Mouse (Mus musculus) small intestine, adult 2 months (tissue): ENCODE measurements around the gene Gm3402. TPM values are rescaled to one million over a fixed set of nuclear protein-coding genes. Genes with fewer than 3 reads are reported as not detected.
A peak's percentile ranks its signal among the peaks of the same experiment; 100 is the strongest.
"Not testable (repeated sequence)": the region's sequence is repeated elsewhere in the genome, so short reads cannot be mapped to it uniquely, and the experiment has no call there.

Experiments
- H3K27ac ChIP-seq: fragments of 200-500 bp; 2 replicates; pipeline ENCODE4 v1.5.1; 2012; ENCODE audit warnings: low read depth, low read length, control low read depth, inconsistent platforms; ENCODE audit not compliant: insufficient read depth
- H3K27me3 ChIP-seq: fragments of 200-500 bp; 2 replicates; pipeline ENCODE4 v1.6.1; 2012; ENCODE audit warnings: mild to moderate bottlenecking, moderate library complexity, low read length, inconsistent platforms; ENCODE audit not compliant: control insufficient read depth, insufficient read depth
- H3K36me3 ChIP-seq: fragments of 200-500 bp; 2 replicates; pipeline ENCODE4 v1.6.1; 2012; ENCODE audit warnings: mild to moderate bottlenecking, low read length, control low read depth, inconsistent platforms; ENCODE audit not compliant: control insufficient read depth, insufficient read depth
- H3K4me1 ChIP-seq: fragments of 200-500 bp; 2 replicates; pipeline ENCODE4 v1.6.1; 2012; ENCODE audit warnings: low read length, inconsistent platforms, mixed read lengths; ENCODE audit not compliant: control insufficient read depth, insufficient read depth, insufficient read length
- H3K4me3 ChIP-seq: fragments of 200-500 bp; 2 replicates; pipeline ENCODE4 v1.5.1; 2012; ENCODE audit warnings: low read depth, mild to moderate bottlenecking, control low read depth, inconsistent platforms, low read length, moderate library complexity
- CTCF ChIP-seq: fragments of 200-500 bp; IDR thresholded peaks from 2 replicates; pipeline ENCODE4 v1.5.1; 2012; ENCODE audit warnings: low read depth, mild to moderate bottlenecking, control low read depth, inconsistent platforms, low read length, moderate library complexity, mixed read lengths; ENCODE audit not compliant: insufficient replicate concordance, insufficient read length; ENCODE audit errors: extremely low read depth
- POLR2A ChIP-seq: fragments of 200-500 bp; IDR thresholded peaks from 2 replicates; pipeline ENCODE4 v1.6.1; 2012; ENCODE audit warnings: low read depth, mild to moderate bottlenecking, control low read depth, inconsistent platforms, low read length, moderate library complexity
- whole genome bisulfite sequencing: fragments of 180-500 bp; shearing (Covaris S2); methylation state at CpG from one replicate; pipeline ENCODE4 v1.1.7; 2018; 5-methylcytosine and 5-hydroxymethylcytosine counted together
- polyA plus RNA-seq: library from polyadenylated mRNA; depleted of rRNA; stranded (reverse); fragments of >200 nt; gene quantifications from 2 replicates; pipeline ENCODE4 v1.2.3, GENCODE M21; 2012; rRNA removed

The Gm3402 gene
- not detected in 2 replicates for polyA plus RNA-seq

DNA sequence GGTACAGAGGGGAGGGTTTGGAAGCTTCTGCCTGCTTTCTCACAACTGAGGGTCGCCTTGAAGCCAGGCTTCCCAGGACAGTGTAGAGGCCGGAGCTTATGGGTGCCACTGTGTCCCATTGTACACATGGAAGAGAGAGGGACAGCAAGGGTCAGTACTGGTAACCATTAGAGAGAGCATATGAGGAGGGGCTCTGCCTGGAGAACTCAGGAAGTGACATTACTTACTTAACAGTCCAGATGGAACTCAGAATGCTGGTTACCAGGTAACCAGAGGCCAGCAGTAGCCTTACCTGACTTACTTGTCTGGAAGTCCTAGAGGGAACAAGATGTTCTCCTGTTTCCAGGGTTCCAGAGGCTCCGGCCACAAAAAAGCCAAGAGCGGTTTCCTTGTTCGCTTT lies at the start of gene Gm3402:
Gene Gm3402 (plus strand): TSS at position 301 of the 400 bp plus-strand sequence.
- H3K36me3 ChIP-seq, H3K4me3 ChIP-seq, H3K27ac ChIP-seq, H3K27me3 ChIP-seq, H3K4me1 ChIP-seq: not testable (repeated sequence)
- WGBS = 82% methylated on average over 2 of the region's 5 CpGs

DNA sequence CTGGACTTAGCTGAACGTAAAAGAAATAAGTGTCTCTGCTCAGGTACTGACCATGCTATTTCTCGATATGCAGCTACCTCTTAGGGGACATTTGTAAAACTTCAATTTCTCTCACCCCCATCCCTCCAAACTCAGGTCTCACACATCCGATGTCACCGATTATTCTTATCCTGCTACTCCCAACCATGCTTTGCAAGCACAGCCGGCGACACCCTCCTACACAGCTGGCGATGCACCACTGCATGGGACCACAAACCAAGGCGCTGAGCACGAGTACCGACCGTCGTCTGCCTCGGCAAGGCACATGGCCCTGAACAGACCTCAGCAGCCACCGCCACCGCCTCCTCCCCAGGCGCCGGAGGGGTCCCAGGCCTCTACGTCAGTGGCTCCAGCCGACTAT lies 47.3 kb upstream of the Gm3402 start:
- TF ChIP-seq CTCF = no peak
- no peak for TF ChIP-seq POLR2A
- no peaks in the 10 kb centered on the region for H3K27me3 ChIP-seq
- no peak overlapping the region for H3K4me3 ChIP-seq
- WGBS = 94% methylated on average over 19 of the region's 19 CpGs
- H3K27ac ChIP-seq = no peak overlapping the region
- H3K4me1 ChIP-seq = no peaks in the 10 kb centered on the region
- H3K36me3 ChIP-seq = no peaks in the 10 kb centered on the region

DNA sequence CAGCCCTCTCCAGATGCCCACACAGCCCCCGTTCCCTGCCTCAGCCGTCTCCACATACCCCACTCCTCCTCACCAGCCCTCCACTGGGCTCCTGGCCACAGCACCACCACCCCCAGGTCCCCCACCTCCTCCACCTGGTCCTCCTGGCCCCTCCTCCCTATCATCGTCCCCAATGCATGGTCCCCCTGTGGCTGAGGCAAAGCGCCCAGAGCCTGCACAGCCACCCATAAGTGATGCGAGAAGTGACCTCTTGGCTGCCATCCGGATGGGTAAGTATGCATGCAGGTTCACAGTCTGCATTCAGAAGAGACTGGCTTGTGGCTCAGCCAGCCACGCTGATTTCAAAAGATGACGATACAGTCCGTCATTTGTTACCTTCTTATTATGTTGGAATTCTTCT lies 45.6 kb upstream of the Gm3402 start:
- TF ChIP-seq POLR2A (no peak), CTCF (no peak)
- Histone ChIP-seq H3K27me3 (no peaks in the 10 kb centered on the region), H3K36me3 (no peaks in the 10 kb centered on the region), H3K4me1 (no peaks in the 10 kb centered on the region), H3K27ac (no peak overlapping the region), H3K4me3 (no peak overlapping the region)
- 89% methylated on average over 9 of the region's 9 CpGs for WGBS

DNA sequence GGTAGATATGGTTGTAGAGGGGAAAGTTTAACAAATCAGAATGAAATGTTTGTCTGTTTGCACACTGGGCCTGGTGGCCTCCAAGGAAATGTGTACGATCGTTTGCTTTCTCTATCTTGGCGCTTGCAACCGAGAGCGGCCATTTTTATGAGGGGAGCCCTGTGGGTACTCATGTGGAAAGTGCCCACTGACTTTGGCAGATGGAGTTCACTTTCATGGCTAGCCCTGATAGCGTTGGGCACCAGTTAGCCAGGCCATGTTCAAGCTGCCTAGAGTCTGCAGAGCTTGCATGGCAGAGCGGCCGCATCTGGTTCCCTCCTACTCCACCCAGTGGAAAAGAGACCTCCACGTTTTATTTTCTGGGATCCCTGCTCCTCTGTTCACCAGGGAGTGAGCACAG lies 43.1 kb upstream of the Gm3402 start:
- H3K27ac ChIP-seq = no peak overlapping the region

DNA sequence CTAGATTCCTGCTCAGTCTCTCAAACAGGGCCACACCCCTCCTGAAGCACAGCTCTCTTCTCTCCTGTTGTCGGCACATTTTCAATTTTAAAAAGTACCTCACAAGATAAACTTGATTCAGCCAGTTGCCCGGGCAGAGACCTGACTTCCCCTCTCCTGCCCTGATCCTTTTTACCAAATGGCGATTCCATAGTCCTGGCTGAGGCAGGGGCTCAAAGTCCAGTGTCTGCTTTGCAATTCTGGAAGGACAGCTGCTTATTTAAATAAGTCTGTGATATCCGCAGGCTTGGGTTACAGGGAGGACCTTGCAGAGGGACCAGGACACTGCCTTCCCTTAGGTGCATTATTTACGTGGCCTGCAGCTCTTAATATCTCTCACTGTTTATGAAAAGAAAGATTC lies 42.6 kb upstream of the Gm3402 start:
- no peak overlapping the region for H3K4me3 ChIP-seq
- no peak overlapping the region for H3K27ac ChIP-seq
- TF ChIP-seq POLR2A (no peak), CTCF (no peak)
- H3K36me3 ChIP-seq = no peaks in the 10 kb centered on the region
- H3K27me3 ChIP-seq = no peaks in the 10 kb centered on the region
- H3K4me1 ChIP-seq = no peaks in the 10 kb centered on the region
- WGBS = 37% methylated on average over 5 of the region's 5 CpGs

More for the DNA sequence above, 43.1 kb upstream of the Gm3402 start:
- Histone ChIP-seq H3K4me1 (no peaks in the 10 kb centered on the region), H3K4me3 (no peak overlapping the region), H3K36me3 (no peaks in the 10 kb centered on the region), H3K27me3 (no peaks in the 10 kb centered on the region)
- WGBS = 67% methylated on average over 9 of the region's 9 CpGs
- no peak for TF ChIP-seq POLR2A
- no peak for TF ChIP-seq CTCF

DNA sequence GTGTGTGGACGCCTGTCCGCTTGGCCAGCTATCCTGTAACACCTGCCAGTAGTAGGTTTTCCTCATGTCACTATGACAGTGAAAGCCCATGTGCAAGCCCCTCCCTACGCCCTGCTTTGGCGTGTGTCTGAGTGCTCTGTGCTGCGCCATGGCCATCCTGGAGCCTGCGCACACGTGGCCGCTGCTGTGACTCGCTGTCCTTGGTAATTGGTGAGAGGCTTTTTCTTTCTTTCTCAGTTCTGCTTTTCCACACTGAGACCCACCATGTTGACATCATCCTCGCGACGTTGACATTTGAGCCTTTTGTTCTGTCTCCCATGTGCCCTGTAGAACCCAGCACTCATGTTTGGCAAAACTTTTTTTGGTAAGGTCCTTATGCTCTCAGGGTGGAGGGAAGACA lies 42.1 kb upstream of the Gm3402 start:
- no peaks in the 10 kb centered on the region for H3K4me1 ChIP-seq
- 83% methylated on average over 12 of the region's 12 CpGs for WGBS
- TF ChIP-seq CTCF (no peak), POLR2A (no peak)
- H3K4me3 ChIP-seq = no peak overlapping the region
- H3K36me3 ChIP-seq = no peaks in the 10 kb centered on the region
- H3K27ac ChIP-seq = no peak overlapping the region
- H3K27me3 ChIP-seq = no peaks in the 10 kb centered on the region

DNA sequence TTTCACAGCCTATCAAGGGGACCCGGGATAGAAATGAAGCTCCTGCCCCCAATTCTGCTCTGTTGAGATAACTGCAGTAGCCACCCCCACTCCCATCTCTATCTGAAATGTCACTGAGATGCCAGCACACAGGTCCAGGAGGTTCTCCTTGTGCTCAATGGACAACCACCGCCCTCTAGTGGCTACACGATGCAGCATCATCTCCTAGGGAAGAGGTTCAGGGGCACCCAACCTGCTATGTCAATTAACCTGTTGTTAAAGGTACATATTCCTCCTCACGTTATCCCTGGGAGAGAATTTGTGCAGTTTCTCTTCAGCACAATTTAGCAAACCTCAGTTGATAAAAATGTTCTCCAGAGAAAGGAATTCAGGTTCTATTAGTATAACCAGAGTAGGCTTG lies 34.4 kb upstream of the Gm3402 start:
- not testable (repeated sequence) for H3K4me1 ChIP-seq, H3K36me3 ChIP-seq, H3K27ac ChIP-seq, H3K27me3 ChIP-seq, H3K4me3 ChIP-seq
- 5% methylated on average over 4 of the region's 4 CpGs for WGBS
- TF ChIP-seq CTCF = peak; percentile 14; the same call in 1 of the 2 replicates

DNA sequence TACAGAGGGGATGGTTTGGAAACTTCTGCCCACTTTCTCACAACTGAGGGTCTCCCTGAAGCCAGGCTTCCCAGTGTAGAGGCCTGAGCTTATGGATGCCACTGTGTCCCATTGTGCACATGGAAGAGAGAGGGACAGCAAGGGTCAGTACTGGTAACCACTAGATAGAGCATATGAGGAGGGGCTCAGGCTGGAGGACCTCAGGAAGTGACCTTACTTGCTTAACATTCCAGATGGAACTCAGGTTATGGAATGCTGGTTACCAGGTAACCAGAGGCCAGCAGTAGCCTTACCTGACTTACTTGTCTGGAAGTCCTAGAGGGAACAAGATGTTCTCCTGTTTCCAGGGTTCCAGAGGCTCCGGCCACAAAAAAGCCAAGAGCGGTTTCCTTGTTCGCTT lies 32.3 kb upstream of the Gm3402 start, which contains the start of gene Gm6408:
Gene Gm6408 (plus strand): TSS at position 301 of the 400 bp plus-strand sequence.
- H3K27me3 ChIP-seq, H3K4me3 ChIP-seq, H3K27ac ChIP-seq, H3K36me3 ChIP-seq, H3K4me1 ChIP-seq: not testable (repeated sequence)
- WGBS = 87% methylated on average over 3 of the region's 3 CpGs

DNA sequence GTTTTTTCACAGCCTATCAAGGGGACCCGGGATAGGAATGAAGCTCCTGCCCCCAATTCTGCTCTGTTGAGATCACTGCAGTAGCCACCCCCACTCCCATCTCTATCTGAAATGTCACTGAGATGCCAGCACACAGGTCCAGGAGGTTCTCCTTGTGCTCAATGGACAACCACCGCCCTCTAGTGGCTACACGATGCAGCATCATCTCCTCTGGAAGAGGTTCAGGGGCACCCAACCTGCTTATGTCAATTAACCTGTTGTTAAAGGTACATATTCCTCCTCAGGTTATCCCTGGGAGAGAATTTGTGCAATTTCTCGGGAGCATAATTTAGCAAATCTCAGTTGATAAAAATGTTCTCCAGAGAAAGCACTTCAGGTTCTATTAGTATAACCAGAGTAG lies 25.0 kb upstream of the Gm3402 start:
- not testable (repeated sequence) for H3K27ac ChIP-seq

DNA sequence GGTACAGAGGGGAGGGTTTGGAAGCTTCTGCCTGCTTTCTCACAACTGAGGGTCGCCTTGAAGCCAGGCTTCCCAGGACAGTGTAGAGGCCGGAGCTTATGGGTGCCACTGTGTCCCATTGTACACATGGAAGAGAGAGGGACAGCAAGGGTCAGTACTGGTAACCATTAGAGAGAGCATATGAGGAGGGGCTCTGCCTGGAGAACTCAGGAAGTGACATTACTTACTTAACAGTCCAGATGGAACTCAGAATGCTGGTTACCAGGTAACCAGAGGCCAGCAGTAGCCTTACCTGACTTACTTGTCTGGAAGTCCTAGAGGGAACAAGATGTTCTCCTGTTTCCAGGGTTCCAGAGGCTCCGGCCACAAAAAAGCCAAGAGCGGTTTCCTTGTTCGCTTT lies 22.9 kb upstream of the Gm3402 start, which contains the start of gene Gm6370:
Gene Gm6370 (plus strand): TSS at position 301 of the 400 bp plus-strand sequence.
- not testable (repeated sequence) for H3K4me3 ChIP-seq, H3K4me1 ChIP-seq, H3K27ac ChIP-seq, H3K36me3 ChIP-seq, H3K27me3 ChIP-seq
- no CpG with 5 or more reads among the region's 5 CpGs for WGBS

More for the DNA sequence above, 25.0 kb upstream of the Gm3402 start:
- not testable (repeated sequence) for H3K4me1 ChIP-seq, H3K4me3 ChIP-seq, H3K36me3 ChIP-seq, H3K27me3 ChIP-seq
- WGBS = 11% methylated on average over 3 of the region's 4 CpGs

DNA sequence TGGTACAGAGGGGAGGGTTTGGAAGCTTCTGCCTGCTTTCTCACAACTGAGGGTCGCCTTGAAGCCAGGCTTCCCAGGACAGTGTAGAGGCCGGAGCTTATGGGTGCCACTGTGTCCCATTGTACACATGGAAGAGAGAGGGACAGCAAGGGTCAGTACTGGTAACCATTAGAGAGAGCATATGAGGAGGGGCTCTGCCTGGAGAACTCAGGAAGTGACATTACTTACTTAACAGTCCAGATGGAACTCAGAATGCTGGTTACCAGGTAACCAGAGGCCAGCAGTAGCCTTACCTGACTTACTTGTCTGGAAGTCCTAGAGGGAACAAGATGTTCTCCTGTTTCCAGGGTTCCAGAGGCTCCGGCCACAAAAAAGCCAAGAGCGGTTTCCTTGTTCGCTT lies 11.8 kb upstream of the Gm3402 start, which contains the start of gene 4930449I24Rik:
Gene 4930449I24Rik (plus strand): TSS at position 301 of the 400 bp plus-strand sequence.
- H3K27me3 ChIP-seq, H3K4me1 ChIP-seq, H3K4me3 ChIP-seq, H3K27ac ChIP-seq, H3K36me3 ChIP-seq: not testable (repeated sequence)
- no CpG with 5 or more reads among the region's 5 CpGs for WGBS
